Mouse (Mus musculus) E14TG2a.4 (cell line): ENCODE measurements around the gene Scn1b.

Experiments
- CTCF ChIP-seq: conservative IDR thresholded peaks from 2 replicates; pipeline ENCODE4 v1.5.1; 2014; ENCODE audit warnings: low read length
- NANOG ChIP-seq: IDR thresholded peaks from 2 replicates; pipeline ENCODE4 v1.6.1; 2014; ENCODE audit warnings: borderline replicate concordance, low read length, mixed read lengths
- POU5F1 ChIP-seq: IDR thresholded peaks from 2 replicates; pipeline ENCODE4 v1.6.1; 2014; ENCODE audit warnings: low read length, borderline replicate concordance

DNA sequence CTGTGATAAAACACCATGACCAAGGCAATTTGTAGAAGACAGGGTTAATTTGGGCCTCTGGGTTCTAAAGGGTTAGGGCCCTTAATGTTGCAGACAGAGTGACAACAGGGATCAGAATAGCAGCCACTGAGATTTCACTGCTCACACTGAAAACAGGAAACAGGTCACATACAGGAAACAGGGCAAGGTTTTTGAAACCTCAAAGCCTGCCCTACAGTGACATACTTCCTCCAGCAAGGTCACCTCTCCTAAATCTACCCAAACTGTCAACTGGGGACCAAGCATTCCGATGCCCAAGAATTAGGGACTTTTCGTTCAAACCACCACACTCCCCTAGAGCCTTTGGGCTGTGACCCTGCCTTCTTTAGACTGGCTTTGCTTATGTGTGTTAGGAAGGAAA is 37.1 kb downstream of the Scn1b start:
- TF ChIP-seq CTCF: no peak
- TF ChIP-seq POU5F1: no peak
- no peak for TF ChIP-seq NANOG
